Mouse (Mus musculus): Measurements from ENCODE around the gene Ehd1.
A peak's percentile ranks its signal among the peaks of the same experiment; 100 is the strongest.

Ehd1 gene

DNA sequence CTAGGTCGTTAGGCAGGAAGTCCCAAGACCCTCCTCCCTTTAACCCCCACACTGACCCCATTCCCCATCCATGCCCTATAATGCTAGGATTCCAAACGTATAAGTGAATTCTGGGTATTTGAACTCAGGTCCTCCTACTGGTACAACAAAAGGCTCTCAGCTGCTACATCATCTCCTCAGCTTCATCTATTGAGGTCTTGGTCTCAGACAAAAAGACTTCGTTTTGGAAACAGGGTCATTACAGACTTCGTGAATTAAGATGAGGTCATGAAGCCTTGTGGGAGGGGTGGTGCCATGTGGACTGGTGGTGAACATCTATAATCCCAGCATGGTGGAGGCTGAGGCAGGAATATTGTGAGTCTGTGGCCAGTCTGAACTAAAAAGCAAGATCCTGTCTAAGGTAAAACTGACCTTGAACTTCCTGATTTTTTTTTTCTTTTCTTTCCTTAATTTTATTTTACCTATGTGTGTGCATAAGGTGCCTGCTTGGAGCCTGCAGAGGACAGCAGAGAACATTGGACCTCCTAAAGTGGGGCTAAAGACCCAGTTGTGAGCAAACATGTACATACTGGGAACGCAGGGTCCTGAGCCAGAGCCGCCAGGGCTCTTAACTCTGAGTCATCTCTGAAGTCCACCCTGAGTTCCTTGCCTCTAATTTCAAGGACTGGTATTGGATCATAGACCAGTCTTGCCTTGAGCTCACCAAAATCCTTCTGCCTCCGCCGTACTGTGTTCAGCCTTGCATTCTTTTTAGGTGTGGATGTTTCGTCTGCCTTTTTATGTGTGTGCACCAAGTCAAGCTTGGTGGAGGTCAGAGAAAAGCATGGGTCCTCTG is 57.5 kb downstream of the Ehd1 start:
- DNase-seq (ENCODE audit: low read depth): peak; percentile 77

DNA sequence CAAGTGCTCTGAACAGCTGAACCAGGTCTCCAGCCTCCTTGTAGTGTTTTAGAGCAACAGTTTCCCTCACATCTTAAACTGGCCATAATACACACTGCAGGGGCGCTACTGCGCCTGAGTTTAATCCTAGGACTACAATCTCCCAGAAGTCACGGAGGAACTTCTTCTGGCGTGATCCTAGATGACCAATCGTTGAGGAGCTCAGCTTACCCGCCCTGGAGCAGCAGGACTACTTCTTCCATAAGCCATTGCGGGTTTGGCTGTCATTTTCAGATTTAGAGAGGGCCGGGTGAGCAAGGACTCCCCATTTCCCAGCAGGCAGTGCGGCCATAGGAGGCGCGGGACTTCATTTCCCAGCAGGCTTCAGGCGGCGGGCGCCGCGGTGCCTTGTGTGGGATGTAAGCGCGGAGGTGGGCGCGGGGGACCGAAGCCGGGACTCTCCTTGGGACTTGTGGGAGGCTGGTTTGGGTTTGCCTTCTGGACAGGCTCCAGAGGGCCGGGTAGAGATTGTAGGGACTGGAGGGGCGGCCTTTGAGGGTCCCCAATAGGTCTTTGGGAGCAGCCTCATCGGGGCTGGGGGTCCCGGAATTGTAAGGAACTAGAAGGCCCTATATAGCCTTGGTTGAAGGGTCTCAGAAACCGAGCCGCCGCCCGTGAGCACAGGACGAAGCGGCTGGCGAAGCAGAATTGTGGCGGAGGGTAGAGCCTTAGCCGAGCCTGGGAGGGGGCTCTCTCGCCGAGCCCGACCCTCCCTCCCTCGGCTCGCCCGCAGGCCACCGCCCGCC is 58.3 kb downstream of the Ehd1 start, which contains the start of gene Men1:
Gene Men1, plus strand, starts transcription at position 307 of the 785 bp plus-strand sequence.
- peak; percentile 99 for DNase-seq (ENCODE audit: low read depth)

DNA sequence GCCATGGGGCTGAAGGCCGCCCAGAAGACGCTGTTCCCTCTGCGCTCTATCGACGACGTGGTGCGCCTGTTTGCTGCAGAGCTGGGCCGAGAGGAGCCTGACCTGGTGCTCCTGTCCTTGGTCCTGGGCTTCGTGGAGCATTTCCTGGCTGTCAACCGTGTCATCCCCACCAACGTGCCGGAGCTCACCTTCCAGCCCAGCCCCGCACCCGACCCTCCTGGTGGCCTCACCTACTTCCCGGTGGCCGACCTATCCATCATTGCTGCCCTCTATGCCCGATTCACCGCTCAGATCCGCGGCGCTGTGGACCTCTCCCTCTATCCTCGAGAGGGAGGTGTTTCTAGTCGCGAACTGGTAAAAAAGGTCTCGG is 58.9 kb downstream of the Ehd1 start:
- peak; percentile 36 for DNase-seq (ENCODE audit: low read depth)

DNA sequence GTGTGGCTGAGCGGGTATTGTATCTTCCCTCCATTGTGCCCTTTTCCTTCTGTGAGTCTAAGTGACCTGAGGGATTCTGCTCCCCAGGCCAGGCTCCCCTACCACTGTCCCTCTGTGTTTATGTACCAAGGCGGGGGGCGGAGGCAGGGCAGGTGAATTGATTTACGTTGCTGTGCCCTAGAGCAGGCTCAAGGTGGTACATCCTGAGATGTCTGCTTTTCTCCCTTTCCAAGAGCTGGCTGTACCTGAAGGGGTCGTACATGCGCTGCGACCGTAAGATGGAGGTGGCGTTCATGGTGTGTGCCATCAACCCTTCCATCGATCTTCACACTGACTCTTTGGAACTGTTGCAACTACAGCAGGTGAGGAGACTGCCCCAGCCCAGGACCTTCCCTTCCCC is 60.4 kb downstream of the Ehd1 start:
- no peak for DNase-seq (ENCODE audit: low read depth)

DNA sequence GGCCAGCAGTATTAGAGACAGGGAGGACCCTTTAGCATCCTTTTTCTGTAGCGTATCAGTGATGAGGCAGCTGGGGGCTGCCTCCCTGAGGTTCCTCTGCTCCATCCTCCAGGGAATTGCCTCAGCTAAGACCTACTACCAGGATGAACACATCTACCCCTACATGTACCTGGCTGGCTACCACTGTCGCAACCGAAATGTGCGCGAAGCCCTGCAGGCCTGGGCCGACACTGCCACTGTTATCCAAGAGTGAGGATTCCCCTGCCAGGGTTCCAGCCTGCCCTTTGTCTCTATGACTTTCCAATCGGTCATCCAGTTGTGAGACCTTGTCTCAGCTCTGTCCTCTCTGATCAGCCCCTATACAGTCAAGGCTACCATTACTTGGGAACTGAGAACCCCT is 61.6 kb downstream of the Ehd1 start:
- DNase-seq (ENCODE audit: low read depth): no peak

DNA sequence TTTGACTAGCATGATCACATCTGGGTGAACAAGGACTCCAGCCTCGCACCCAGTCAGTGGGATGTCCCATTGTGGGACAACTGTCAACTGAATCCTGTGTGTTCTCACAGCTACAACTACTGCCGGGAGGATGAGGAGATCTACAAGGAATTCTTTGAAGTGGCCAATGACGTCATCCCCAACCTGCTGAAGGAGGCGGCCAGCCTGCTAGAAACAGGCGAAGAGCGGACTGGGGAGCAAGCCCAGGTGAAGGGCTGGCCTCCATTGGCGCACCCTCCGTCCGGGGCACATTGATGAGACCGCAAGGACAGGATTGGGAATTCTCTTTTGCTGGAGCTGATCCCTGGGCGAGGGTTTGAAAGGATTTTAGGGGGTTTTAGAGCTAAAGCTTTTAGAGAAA is 62.2 kb downstream of the Ehd1 start:
- DNase-seq (ENCODE audit: low read depth): no peak

DNA sequence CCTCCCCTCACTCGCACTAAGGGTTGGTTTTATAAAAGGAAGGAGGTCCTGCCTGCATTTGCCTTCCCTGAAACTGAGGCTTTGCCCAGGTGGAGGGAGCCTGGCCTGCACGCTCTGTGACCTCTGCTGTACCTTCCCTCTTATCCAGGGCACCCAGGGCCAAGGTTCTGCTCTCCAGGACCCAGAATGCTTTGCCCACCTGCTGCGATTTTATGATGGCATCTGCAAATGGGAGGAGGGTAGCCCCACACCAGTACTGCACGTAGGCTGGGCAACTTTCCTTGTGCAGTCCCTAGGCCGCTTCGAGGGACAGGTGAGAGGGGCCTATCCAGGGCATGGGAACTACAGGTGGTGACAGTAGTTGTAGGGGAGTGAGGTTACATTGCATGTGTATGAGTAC is 62.7 kb downstream of the Ehd1 start:
- DNase-seq (ENCODE audit: low read depth): no peak

DNA sequence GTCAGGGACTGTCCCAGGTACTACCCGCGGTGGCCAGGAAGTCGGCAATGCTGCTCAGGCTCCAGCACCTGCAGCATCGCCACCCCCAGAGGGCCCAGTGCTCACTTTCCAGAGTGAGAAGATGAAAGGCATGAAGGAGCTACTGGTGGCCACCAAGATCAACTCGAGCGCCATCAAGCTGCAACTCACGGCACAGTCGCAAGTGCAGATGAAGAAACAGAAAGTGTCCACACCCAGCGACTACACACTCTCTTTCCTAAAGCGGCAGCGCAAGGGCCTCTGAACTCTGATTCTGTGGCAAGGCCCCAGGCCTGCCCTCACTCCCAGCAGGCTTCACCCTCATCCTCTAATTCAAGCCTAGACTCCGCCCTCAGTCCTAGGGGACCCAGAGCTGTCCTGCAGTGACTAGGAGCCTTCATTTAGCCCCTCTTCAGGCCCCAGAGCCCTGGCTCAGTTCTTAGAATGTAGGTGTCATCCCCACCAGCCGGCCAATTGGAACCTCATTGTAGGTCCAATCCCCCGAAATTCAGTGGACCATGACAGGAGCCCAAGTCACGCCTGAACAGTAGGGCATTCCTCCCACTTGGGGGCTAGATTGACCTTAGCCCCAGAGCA is 63.5 kb downstream of the Ehd1 start:
- DNase-seq (ENCODE audit: low read depth): peak; percentile 56

DNA sequence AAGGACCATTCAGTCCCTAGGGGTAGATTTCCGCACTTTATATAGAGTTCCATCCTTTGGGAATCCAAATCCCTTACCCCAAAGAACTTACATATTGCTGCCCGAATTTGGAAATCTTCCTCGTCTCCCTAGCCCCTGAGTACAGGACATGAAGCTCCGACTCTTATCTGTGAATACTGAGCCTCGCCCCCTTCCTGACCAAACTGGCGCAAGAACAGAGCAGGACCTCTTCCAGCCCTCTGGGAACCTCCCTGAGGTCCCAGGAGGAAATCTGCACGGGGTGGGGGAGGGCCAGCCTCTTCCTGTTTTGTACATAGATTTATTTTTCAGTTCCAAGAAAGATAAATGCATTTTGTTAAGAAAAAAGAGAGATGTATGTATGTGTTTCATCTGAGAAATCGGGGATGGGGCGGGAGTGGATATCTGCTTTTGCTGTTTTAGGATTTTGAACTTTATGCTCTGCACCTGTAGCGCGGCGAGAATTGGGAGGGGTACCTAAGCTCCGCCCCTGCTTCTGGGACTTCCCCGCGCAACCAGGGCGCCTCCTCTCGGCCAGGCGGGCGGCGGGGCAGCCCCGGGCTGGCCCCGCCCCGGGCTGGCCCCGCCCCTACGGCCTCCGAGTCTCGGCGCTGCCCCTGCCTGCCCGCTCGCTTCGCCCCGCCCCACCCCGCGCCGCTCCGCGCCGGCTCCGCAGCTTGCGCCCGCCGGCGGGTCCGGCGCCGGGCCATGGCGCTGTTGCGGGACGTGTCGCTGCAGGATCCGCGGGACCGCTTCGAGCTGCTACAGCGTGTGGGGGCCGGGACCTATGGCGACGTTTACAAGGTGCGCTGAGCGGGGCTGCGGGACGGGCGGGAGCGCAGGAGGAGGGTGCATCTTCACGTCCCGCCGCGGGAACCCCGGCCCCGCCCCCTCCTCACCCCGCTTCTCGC is 64.3 kb downstream of the Ehd1 start, which contains the start of gene Map4k2:
Gene Map4k2, plus strand, starts transcription at position 612 of the 929 bp plus-strand sequence.
- DNase-seq (ENCODE audit: low read depth): peak; percentile 87

DNA sequence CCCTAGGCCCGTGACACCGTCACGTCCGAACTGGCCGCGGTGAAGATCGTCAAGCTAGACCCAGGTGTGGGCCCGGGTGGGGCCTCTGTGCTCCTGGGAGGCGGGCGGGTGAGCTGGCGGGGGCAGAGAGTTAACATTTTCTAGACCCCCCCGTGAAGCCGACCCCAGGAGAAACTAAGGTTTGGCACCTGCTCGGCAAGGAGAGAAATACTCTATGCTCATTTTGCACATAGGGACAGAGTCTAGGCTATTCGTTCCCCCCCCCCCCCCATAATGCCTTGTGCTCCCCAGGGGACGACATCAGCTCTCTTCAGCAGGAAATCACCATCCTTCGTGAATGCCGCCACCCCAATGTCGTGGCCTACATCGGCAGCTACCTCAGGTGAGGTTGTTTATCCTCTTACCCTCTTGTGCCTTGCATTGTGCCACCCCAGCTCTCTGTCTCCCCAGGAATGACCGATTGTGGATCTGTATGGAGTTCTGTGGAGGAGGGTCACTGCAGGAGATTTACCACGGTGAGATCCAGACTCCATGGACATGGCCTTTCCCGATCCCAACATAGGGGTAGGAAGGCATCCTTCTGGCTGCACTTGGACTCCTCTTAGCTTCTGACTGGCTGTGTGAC is 65.0 kb downstream of the Ehd1 start:
- no peak for DNase-seq (ENCODE audit: low read depth)

DNA sequence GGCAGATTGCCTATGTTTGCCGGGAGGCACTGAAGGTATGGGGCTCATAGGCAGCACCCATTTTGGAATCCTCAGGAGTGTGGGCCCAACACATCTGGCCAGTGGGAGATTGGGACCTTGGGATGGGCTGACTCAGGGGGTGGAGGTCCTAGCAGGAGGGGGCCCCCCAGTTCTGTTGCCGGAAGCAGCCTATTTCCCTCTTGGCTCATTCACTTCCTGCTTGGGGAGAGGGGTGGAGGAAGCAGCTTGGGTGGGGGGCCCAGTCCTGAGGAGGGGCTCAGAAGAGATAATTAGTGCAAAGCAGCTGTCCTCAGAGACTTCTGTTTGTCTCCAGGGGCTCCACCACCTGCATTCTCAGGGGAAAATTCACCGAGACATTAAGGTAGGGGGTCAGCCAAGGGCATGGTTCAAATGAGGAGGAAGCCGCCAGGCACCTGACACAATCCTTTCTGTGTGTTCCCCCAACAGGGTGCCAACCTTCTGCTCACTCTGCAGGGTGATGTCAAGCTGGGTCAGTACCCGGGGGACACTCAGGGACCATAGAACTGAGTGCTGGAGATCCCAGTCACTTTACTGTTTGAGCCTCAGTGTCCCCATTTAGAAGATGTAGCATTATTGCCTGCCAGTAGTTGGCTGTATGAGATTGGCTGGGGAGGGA is 65.9 kb downstream of the Ehd1 start:
- no peak for DNase-seq (ENCODE audit: low read depth)

DNA sequence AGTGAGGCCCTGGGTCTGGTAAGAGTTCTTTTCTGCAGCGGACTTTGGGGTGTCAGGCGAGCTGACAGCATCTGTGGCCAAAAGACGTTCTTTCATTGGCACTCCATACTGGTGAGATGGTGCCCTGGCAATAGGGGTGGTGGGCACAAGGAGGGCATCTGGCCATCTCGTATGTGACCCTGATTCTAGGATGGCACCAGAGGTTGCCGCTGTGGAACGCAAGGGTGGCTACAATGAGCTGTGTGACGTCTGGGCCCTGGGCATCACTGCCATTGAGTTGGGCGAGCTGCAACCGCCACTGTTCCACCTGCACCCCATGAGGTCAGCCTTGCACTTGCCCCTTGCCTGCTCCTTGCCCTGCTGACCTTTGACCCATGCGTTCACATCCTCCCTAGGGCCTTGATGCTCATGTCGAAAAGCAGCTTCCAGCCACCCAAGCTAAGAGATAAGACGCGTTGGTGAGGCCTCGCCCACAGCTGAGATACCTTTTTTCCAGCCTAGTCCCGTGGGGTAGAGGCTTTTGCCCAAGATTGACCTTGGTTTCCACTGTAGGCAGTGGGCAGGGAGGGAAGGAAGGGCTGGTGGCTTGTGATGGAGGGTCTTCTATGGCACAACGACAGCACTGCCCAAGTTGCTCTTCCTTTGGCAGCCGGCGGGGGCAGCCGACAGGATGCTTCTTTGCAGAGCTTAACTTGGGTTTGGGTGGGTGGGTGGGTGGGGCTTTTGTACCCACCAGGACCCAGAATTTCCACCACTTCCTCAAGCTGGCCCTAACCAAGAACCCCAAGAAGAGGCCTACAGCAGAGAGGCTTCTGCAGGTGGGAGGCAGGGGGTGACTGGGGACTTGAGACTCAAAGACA is 66.8 kb downstream of the Ehd1 start:
- no peak for DNase-seq (ENCODE audit: low read depth)

DNA sequence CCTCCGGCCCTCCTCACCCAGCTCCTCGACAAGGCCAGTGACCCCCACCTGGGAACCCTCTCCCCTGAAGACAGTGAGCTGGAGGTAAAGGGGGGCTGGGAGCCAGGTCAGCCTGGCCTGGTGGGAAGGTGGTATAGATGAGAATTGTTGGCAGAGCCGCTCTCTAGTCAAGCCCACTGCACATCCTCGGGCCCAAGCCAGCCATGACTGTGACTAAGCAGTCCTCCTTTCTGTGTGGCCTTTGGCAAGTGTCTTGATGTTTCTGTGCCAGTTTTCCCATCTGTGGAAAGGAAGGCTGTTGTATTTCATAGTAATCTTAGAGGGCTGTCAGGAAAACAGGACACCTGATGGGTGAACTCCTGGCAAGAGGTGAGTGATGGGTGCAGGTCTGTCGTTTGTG is 67.5 kb downstream of the Ehd1 start:
- no peak for DNase-seq (ENCODE audit: low read depth)

DNA sequence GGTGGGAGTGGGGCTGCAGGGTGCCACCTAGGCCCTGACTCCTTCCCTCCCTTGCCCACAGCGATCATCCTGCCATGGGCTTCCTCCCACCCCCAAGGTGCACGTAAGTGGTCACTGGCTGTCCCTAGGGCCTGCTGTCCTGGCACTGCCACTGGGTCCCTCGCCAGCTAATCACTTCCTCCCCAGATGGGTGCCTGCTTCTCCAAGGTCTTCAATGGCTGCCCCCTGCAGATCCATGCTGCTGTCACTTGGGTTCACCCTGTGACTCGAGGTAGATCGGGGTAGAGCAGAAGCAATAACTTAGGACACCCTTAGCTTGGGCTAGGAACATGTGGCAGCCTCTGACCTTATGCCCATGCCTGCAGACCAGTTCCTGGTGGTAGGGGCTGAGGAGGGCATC is 69.5 kb downstream of the Ehd1 start:
- DNase-seq (ENCODE audit: low read depth): no peak

DNA sequence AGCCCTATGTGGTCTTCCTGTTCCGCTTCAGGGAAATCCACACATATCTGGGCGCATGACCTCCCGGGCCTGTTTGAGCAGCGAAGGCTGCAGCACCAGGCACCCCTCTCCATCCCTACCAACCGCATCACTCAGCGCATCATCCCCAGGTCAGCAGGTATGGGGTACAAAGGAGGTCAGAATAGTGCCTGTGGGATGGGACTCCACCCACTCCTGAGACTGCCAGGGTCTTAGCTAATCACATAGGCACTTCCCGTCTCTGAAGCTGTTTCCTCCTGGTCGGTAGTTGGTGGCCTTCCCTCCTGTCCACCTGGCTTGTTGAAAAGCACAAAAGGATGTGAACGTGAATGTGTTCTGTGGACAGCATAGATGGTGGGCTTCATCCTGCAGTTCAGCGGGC is 70.1 kb downstream of the Ehd1 start:
- DNase-seq (ENCODE audit: low read depth): no peak

DNA sequence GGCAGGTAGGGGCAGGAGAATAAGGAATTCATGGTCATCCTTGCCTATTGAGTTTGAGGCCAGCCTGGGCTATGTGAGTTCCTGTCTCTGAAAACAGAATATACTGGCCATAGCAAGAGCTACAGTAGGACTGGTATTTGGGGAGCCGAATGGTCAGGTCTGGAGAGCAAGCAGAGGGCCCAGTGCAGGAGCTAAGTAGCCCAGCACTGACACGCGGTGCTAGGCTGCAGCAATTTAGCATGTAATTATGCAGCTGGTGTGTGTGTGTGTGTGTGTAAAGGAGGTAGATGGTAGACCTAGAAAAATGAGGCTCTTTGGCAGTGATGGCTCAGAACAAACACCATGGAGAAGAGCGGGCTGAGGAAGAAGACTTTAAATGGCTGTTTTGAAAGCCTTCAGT is 71.1 kb downstream of the Ehd1 start:
- no peak for DNase-seq (ENCODE audit: low read depth)

DNA sequence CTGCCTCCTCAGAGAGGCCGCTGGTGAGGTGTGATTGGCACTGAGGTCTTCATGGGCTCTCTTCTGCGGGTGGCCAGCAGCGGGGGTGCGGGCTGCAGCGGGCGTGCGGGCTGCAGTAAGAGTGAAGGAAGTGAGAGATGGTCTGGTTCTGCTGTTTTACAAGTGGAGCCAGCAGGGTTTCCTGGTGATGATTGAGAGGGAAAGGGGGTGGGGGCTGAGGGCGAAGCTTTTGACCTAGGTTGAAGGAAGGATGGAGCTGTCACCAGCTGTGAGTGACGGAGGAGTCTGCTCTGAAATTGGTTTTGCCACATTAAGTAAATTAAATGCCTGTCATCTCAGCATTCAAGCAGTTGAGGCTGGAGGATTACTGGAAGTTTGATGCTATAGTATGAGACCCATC is 72.2 kb downstream of the Ehd1 start:
- peak; percentile 50 for DNase-seq (ENCODE audit: low read depth)

DNA sequence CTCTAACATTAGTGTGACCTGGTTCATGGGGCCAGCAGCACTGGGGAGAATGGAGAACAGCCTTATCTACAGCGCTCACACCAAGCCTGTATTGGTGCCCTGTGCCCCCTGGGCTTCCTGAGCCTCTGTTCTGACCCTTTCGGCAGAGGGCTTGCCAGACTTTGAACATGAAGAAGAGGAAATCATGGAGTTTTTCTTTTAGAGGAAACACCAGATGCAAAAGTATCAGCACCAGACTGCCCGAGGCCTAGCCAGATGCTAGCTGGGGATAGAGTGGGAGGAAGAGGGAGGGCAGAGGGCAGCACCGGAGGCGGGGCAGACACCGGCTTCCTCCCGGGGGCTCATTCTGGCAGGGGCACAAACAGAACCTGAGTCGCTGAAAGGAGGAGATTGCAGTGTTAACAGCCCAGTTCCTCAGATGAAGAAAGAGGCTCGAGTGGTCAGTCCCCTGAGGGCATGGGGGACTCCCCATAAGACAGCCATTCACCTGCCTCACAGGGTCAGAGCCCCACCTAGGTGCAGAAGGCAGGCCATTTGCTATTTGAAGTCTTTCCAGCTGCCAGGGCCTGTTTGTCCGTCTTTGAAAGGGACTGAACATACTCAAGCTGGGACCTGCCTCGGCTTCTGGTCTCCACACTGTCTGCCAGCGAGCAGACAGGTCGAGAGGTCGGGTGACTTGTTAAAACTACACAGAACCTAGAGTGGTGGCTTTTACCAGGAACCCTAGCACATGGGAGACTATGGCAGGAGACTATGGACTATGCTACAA is 72.9 kb downstream of the Ehd1 start:
- peak; percentile 79 for DNase-seq (ENCODE audit: low read depth)

Measured in 416B (cell line).